28 mouse cellular contexts compared by ENCODE assay signal in genomic region chr5:113694000-113694399, GRCm38 (mm10). TPM values are rescaled to one million over a fixed set of nuclear protein-coding genes. Genes with fewer than 3 reads are reported as not detected.
DNase-seq lines count a peak whose midpoint lies in the region; ATAC-seq lines count a peak whose summit lies in the region.
"Had no signal": no experiment of that assay in that cellular context is flagged by ENCODE, and none has a peak within 500 bp of the region (broad histone marks: within the 10 kb centered on the region; RNA-seq: fewer than 3 reads in every experiment).

No protein-coding gene starts in this region.

- no peaks in the 10 kb centered on the region for H3K9me3 ChIP-seq in hindbrain, embryonic 15.5 days
- H3K9me3 ChIP-seq in hindbrain, embryonic 12.5 days (replicated peaks), result peaks cover 3% of the 10 kb centered on the region; the same call in 1 of the 2 replicates
- no peaks in the 10 kb centered on the region for H3K9me3 ChIP-seq in neural tube, embryonic 13.5 days
- peaks cover 5% of the 10 kb centered on the region; the same call in 1 of the 2 replicates for H3K9me3 ChIP-seq in limb, embryonic 12.5 days
- H3K9me3 ChIP-seq in stomach, embryonic 15.5 days, result no peaks in the 10 kb centered on the region
- no peaks in the 10 kb centered on the region for H3K9me3 ChIP-seq in heart, embryonic 11.5 days (replicated peaks; ENCODE audit: control insufficient read depth, low read length)
- H3K9me3 ChIP-seq in kidney, embryonic 16.5 days (ENCODE audit: low read length), result peaks cover 5% of the 10 kb centered on the region; the same call in 1 of the 2 replicates
- H3K9me3 ChIP-seq: heart, embryonic 13.5 days had no signal

- 50% methylated on average over 4 of the region's 4 CpGs for WGBS in hindbrain, embryonic 15.5 days
- WGBS in hindbrain, embryonic 12.5 days, result 62% methylated on average over 4 of the region's 4 CpGs
- 44% methylated on average over 4 of the region's 4 CpGs for WGBS in neural tube, embryonic 13.5 days
- WGBS in limb, embryonic 12.5 days, result 38% methylated on average over 4 of the region's 4 CpGs
- 46% methylated on average over 4 of the region's 4 CpGs for WGBS in stomach, embryonic 15.5 days
- 48% methylated on average over 4 of the region's 4 CpGs for WGBS in heart, embryonic 11.5 days (ENCODE audit: insufficient replicate concordance)
- 55% methylated on average over 4 of the region's 4 CpGs for WGBS in kidney, embryonic 16.5 days

- H3K4me2 ChIP-seq in hindbrain, embryonic 15.5 days, result no peak overlapping the region
- H3K4me2 ChIP-seq in hindbrain, embryonic 12.5 days (replicated peaks), result no peak overlapping the region
- H3K4me2 ChIP-seq in neural tube, embryonic 13.5 days, result no peak overlapping the region
- peak overlapping the region; percentile 45 for H3K4me2 ChIP-seq in limb, embryonic 12.5 days
- no peak overlapping the region for H3K4me2 ChIP-seq in stomach, embryonic 15.5 days
- no peak overlapping the region for H3K4me2 ChIP-seq in heart, embryonic 11.5 days
- no peak overlapping the region for H3K4me2 ChIP-seq in kidney, embryonic 16.5 days (replicated peaks; ENCODE audit: low read depth, low read length)
- H3K4me2 ChIP-seq: heart, embryonic 13.5 days; liver, embryonic 11.5 days had no signal

- ATAC-seq in hindbrain, embryonic 15.5 days (ENCODE audit: low FRiP score, low read depth), result no peak
- no peak for ATAC-seq in hindbrain, embryonic 12.5 days (ENCODE audit: low FRiP score)
- ATAC-seq in neural tube, embryonic 13.5 days (ENCODE audit: low read depth), result no peak
- no peak for ATAC-seq in limb, embryonic 12.5 days (ENCODE audit: insufficient number of reproducible peaks, insufficient read depth, low FRiP score, low TSS enrichment, low read depth)
- no peak for ATAC-seq in stomach, embryonic 15.5 days (ENCODE audit: insufficient read depth, low FRiP score, low read depth)
- no peak for ATAC-seq in heart, embryonic 11.5 days (replicated peaks; ENCODE audit: insufficient number of reproducible peaks, low FRiP score, low TSS enrichment)
- no peak for ATAC-seq in kidney, embryonic 16.5 days (ENCODE audit: low FRiP score, low TSS enrichment)
- ATAC-seq: activated CD4-positive, CD25-positive, alpha-beta regulatory T cell, adult 4 months; forebrain, postnatal 0 days; inflammation-experienced regulatory T-cells, adult 6 months; liver, postnatal 0 days; lung, postnatal 0 days had no signal

- no peak overlapping the region for H3K4me3 ChIP-seq in hindbrain, embryonic 15.5 days
- no peak overlapping the region for H3K4me3 ChIP-seq in hindbrain, embryonic 12.5 days
- no peak overlapping the region for H3K4me3 ChIP-seq in neural tube, embryonic 13.5 days
- H3K4me3 ChIP-seq in limb, embryonic 12.5 days (replicated peaks), result no peak overlapping the region
- no peak overlapping the region for H3K4me3 ChIP-seq in stomach, embryonic 15.5 days (replicated peaks)
- H3K4me3 ChIP-seq in heart, embryonic 11.5 days (ENCODE audit: low read depth, low read length), result no peak overlapping the region
- H3K4me3 ChIP-seq in kidney, embryonic 16.5 days (ENCODE audit: low read length), result no peak overlapping the region
- H3K4me3 ChIP-seq: heart, embryonic 13.5 days; layer of hippocampus, adult 2 months had no signal

- H3K27me3 ChIP-seq in hindbrain, embryonic 15.5 days, result no peaks in the 10 kb centered on the region
- no peaks in the 10 kb centered on the region for H3K27me3 ChIP-seq in hindbrain, embryonic 12.5 days
- H3K27me3 ChIP-seq in neural tube, embryonic 13.5 days, result no peaks in the 10 kb centered on the region
- no peaks in the 10 kb centered on the region for H3K27me3 ChIP-seq in limb, embryonic 12.5 days
- no peaks in the 10 kb centered on the region for H3K27me3 ChIP-seq in stomach, embryonic 15.5 days (replicated peaks)
- H3K27me3 ChIP-seq in heart, embryonic 11.5 days (ENCODE audit: control insufficient read depth, insufficient read depth, low read length), result peaks cover 5% of the 10 kb centered on the region
- H3K27me3 ChIP-seq in kidney, embryonic 16.5 days (ENCODE audit: insufficient read depth, low read length), result no peaks in the 10 kb centered on the region

- no peak for DNase-seq in neural tube, embryonic 10.5 days (ENCODE audit: extremely low spot score, low spot score)
- DNase-seq: adrenal gland, adult 8-10 months; cerebellum, postnatal 36 days; forebrain, postnatal 0 days; kidney, adult 9 months; kidney, postnatal 25 days; layer of hippocampus, postnatal 36 days; liver, postnatal 0 days; right cerebral cortex, adult 18-20 months; right cerebral cortex, postnatal 4 days; thymus, postnatal 14 days had no signal

- H3K36me3 ChIP-seq in hindbrain, embryonic 15.5 days, result no peaks in the 10 kb centered on the region
- no peaks in the 10 kb centered on the region for H3K36me3 ChIP-seq in hindbrain, embryonic 12.5 days
- H3K36me3 ChIP-seq in neural tube, embryonic 13.5 days, result no peaks in the 10 kb centered on the region
- H3K36me3 ChIP-seq in limb, embryonic 12.5 days, result no peaks in the 10 kb centered on the region
- H3K36me3 ChIP-seq in stomach, embryonic 15.5 days, result no peaks in the 10 kb centered on the region
- H3K36me3 ChIP-seq in heart, embryonic 11.5 days (ENCODE audit: control insufficient read depth, insufficient read depth, low read length), result no peaks in the 10 kb centered on the region
- no peaks in the 10 kb centered on the region for H3K36me3 ChIP-seq in kidney, embryonic 16.5 days (ENCODE audit: insufficient read depth, low read length)
- H3K36me3 ChIP-seq: heart, embryonic 13.5 days had no signal

- H3K4me1 ChIP-seq in hindbrain, embryonic 15.5 days (replicated peaks), result peaks cover 30% of the 10 kb centered on the region
- H3K4me1 ChIP-seq in hindbrain, embryonic 12.5 days, result peaks cover 25% of the 10 kb centered on the region
- peaks cover 31% of the 10 kb centered on the region for H3K4me1 ChIP-seq in neural tube, embryonic 13.5 days (replicated peaks)
- peaks cover 41% of the 10 kb centered on the region for H3K4me1 ChIP-seq in limb, embryonic 12.5 days (replicated peaks)
- 0 out of 2 replicates have a peak, but pooled peaks cover 9% of the 10 kb centered on the region for H3K4me1 ChIP-seq in stomach, embryonic 15.5 days
- H3K4me1 ChIP-seq in heart, embryonic 11.5 days (ENCODE audit: control insufficient read depth, insufficient read depth, low read length), result 0 out of 2 replicates have a peak, but pooled peaks cover 2% of the 10 kb centered on the region
- 0 out of 2 replicates have a peak, but pooled peaks cover 7% of the 10 kb centered on the region for H3K4me1 ChIP-seq in kidney, embryonic 16.5 days (ENCODE audit: insufficient read depth, low read length)
- H3K4me1 ChIP-seq: heart, embryonic 13.5 days had no signal

- no peak overlapping the region for H3K9ac ChIP-seq in hindbrain, embryonic 15.5 days
- no peak overlapping the region for H3K9ac ChIP-seq in hindbrain, embryonic 12.5 days
- no peak overlapping the region for H3K9ac ChIP-seq in neural tube, embryonic 13.5 days
- H3K9ac ChIP-seq in limb, embryonic 12.5 days (replicated peaks), result no peak overlapping the region
- H3K9ac ChIP-seq in stomach, embryonic 15.5 days, result no peak overlapping the region
- no peak overlapping the region for H3K9ac ChIP-seq in heart, embryonic 11.5 days (ENCODE audit: low read depth, low read length)
- H3K9ac ChIP-seq in kidney, embryonic 16.5 days (replicated peaks; ENCODE audit: low read length), result no peak overlapping the region
- H3K9ac ChIP-seq: forebrain, postnatal 0 days; heart, embryonic 13.5 days; liver, postnatal 0 days had no signal

- 0 out of 2 replicates have a peak overlapping the region, but pooled peaks have one; percentile 54 for H3K27ac ChIP-seq in hindbrain, embryonic 15.5 days (replicated peaks)
- H3K27ac ChIP-seq in hindbrain, embryonic 12.5 days, result no peak overlapping the region
- peak overlapping the region; percentile 28; the same call in 1 of the 2 replicates for H3K27ac ChIP-seq in neural tube, embryonic 13.5 days (replicated peaks)
- peak overlapping the region; percentile 98 for H3K27ac ChIP-seq in limb, embryonic 12.5 days
- H3K27ac ChIP-seq in stomach, embryonic 15.5 days, result peak overlapping the region; percentile 61; the same call in 1 of the 2 replicates
- no peak overlapping the region for H3K27ac ChIP-seq in heart, embryonic 11.5 days (ENCODE audit: low read depth, low read length)
- no peak overlapping the region for H3K27ac ChIP-seq in kidney, embryonic 16.5 days (ENCODE audit: low read length)
- H3K27ac ChIP-seq: heart, embryonic 13.5 days; layer of hippocampus, adult 2 months; macrophage had no signal

RNA-seq across cellular contexts. Expression of gene 1700069L16Rik, which starts 30.6 kb away (rescaled TPM):
- polyA plus RNA-seq in hindbrain, embryonic 15.5 days (2015; fragmentation: Nextera tagmentation; extraction: Ambion mirVana), result not detected in 2 replicates
- polyA plus RNA-seq in hindbrain, embryonic 12.5 days (2016; fragmentation: Nextera tagmentation; extraction: Ambion mirVana), result not detected in 2 replicates
- not detected in 2 replicates for polyA plus RNA-seq in neural tube, embryonic 13.5 days (2015; fragmentation: Nextera tagmentation; extraction: Ambion mirVana)
- polyA plus RNA-seq in limb, embryonic 12.5 days (2016; fragmentation: Nextera tagmentation; extraction: Ambion mirVana), result not detected in 2 replicates
- not detected in 2 replicates for polyA plus RNA-seq in stomach, embryonic 15.5 days (2015; fragmentation: Nextera tagmentation; extraction: Ambion mirVana)
- polyA plus RNA-seq in heart, embryonic 11.5 days (2014; fragmentation: Nextera tagmentation; extraction: Ambion mirVana), result not detected in 2 replicates
- polyA plus RNA-seq in kidney, embryonic 16.5 days (2015; fragmentation: Nextera tagmentation; extraction: Ambion mirVana), result not detected in 2 replicates
- polyA plus RNA-seq: activated CD4-positive, CD25-positive, alpha-beta regulatory T cell, adult 4 months; C2C12; forebrain, embryonic 11.5 days; forebrain, postnatal 0 days; heart, embryonic 13.5 days; inflammation-experienced regulatory T-cells, adult 6 months; liver, embryonic 11.5 days; liver, postnatal 0 days; lung, postnatal 0 days; macrophage; neural tube, embryonic 14.5 days had no signal

RNA-seq across cellular contexts. Expression of gene Ficd, which starts 41.6 kb away (rescaled TPM):
- 10.6 and 10.9 TPM in 2 replicates for polyA plus RNA-seq in hindbrain, embryonic 15.5 days (2015; fragmentation: Nextera tagmentation; extraction: Ambion mirVana)
- polyA plus RNA-seq in hindbrain, embryonic 12.5 days (2016; fragmentation: Nextera tagmentation; extraction: Ambion mirVana), result 7.6 and 7.8 TPM in 2 replicates
- polyA plus RNA-seq in neural tube, embryonic 13.5 days (2015; fragmentation: Nextera tagmentation; extraction: Ambion mirVana), result 7.9 and 8.2 TPM in 2 replicates
- 3.8 and 5.0 TPM in 2 replicates for polyA plus RNA-seq in limb, embryonic 12.5 days (2016; fragmentation: Nextera tagmentation; extraction: Ambion mirVana)
- polyA plus RNA-seq in stomach, embryonic 15.5 days (2015; fragmentation: Nextera tagmentation; extraction: Ambion mirVana), result 7.1 and 7.6 TPM in 2 replicates
- polyA plus RNA-seq in heart, embryonic 11.5 days (2014; fragmentation: Nextera tagmentation; extraction: Ambion mirVana), result 2.8 and 4.1 TPM in 2 replicates
- 6.1 and 7.0 TPM in 2 replicates for polyA plus RNA-seq in kidney, embryonic 16.5 days (2015; fragmentation: Nextera tagmentation; extraction: Ambion mirVana)

RNA-seq across cellular contexts. Expression of gene Cmklr1, which starts 43.8 kb away (rescaled TPM):
- polyA plus RNA-seq in hindbrain, embryonic 15.5 days (2015; fragmentation: Nextera tagmentation; extraction: Ambion mirVana), result 2.0 and 4.4 TPM in 2 replicates
- 2.0 and 2.1 TPM in 2 replicates for polyA plus RNA-seq in hindbrain, embryonic 12.5 days (2016; fragmentation: Nextera tagmentation; extraction: Ambion mirVana)
- 2.2 and 2.6 TPM in 2 replicates for polyA plus RNA-seq in neural tube, embryonic 13.5 days (2015; fragmentation: Nextera tagmentation; extraction: Ambion mirVana)
- 3.2 and 4.4 TPM in 2 replicates for polyA plus RNA-seq in limb, embryonic 12.5 days (2016; fragmentation: Nextera tagmentation; extraction: Ambion mirVana)
- polyA plus RNA-seq in stomach, embryonic 15.5 days (2015; fragmentation: Nextera tagmentation; extraction: Ambion mirVana), result 4.4 and 5.1 TPM in 2 replicates
- polyA plus RNA-seq in heart, embryonic 11.5 days (2014; fragmentation: Nextera tagmentation; extraction: Ambion mirVana), result 1.7 and 1.8 TPM in 2 replicates
- 4.4 and 6.5 TPM in 2 replicates for polyA plus RNA-seq in kidney, embryonic 16.5 days (2015; fragmentation: Nextera tagmentation; extraction: Ambion mirVana)
- polyA plus RNA-seq: activated CD4-positive, CD25-positive, alpha-beta regulatory T cell, adult 4 months had no signal

Comparison
In these comparisons a context has a peak if more than half of its experiments do, and no peak if none do; other contexts are left out.
1. H3K27ac ChIP-seq: peak in hindbrain, embryonic 15.5 days (single experiment), neural tube, embryonic 13.5 days (single experiment), limb, embryonic 12.5 days (single experiment) and stomach, embryonic 15.5 days (single experiment); none in hindbrain, embryonic 12.5 days (single experiment), heart, embryonic 11.5 days (single experiment) and kidney, embryonic 16.5 days (single experiment).